Mouse (Mus musculus): ENCODE results near the gene Kyat1.
"Not testable (repeated sequence)": the region's sequence is repeated elsewhere in the genome, so short reads cannot be mapped to it uniquely, and the experiment has no call there.

Gene Kyat1

GRCm38 (mm10) chr2:30171997-30172382 lies 33.7 kb downstream of the Kyat1 start:
- no peak for DNase-seq (ENCODE audit: low spot score)

- peak; percentile 63 for DNase-seq (ENCODE audit: low spot score)
Measured at GRCm38 (mm10) chr2:30171371-30171996, 34.2 kb downstream of the Kyat1 start, which contains the start of gene Endog. Gene Endog, plus strand, starts transcription at chr2:30171493.

GRCm38 (mm10) chr2:30166677-30167076 lies 39.0 kb downstream of the Kyat1 start:
- no peak for DNase-seq (ENCODE audit: low spot score)

- no peak for DNase-seq (ENCODE audit: low spot score)
Measured at GRCm38 (mm10) chr2:30164340-30164932, 41.2 kb downstream of the Kyat1 start.

GRCm38 (mm10) chr2:30161809-30162208 lies 43.8 kb downstream of the Kyat1 start:
- DNase-seq (ENCODE audit: low spot score), result no peak

GRCm38 (mm10) chr2:30159871-30160270 lies 45.8 kb downstream of the Kyat1 start:
- not testable (repeated sequence) for DNase-seq (ENCODE audit: low spot score)

GRCm38 (mm10) chr2:30152616-30153015 lies 53.0 kb downstream of the Kyat1 start:
- DNase-seq (ENCODE audit: low spot score), result no peak

GRCm38 (mm10) chr2:30151840-30152239 lies 53.8 kb downstream of the Kyat1 start:
- DNase-seq (ENCODE audit: low spot score), result no peak

GRCm38 (mm10) chr2:30147466-30147865 lies 58.2 kb downstream of the Kyat1 start:
- DNase-seq (ENCODE audit: low spot score), result no peak

GRCm38 (mm10) chr2:30144436-30144835 lies 61.2 kb downstream of the Kyat1 start:
- DNase-seq (ENCODE audit: low spot score), result no peak

- not testable (repeated sequence) for DNase-seq (ENCODE audit: low spot score)
Measured at GRCm38 (mm10) chr2:30140021-30140420, 65.6 kb downstream of the Kyat1 start.

GRCm38 (mm10) chr2:30136458-30136857 lies 69.2 kb downstream of the Kyat1 start:
- DNase-seq (ENCODE audit: low spot score), result no peak

Data from ovary, postnatal 10 days (tissue).